9 mouse cellular contexts compared by ENCODE assay signal in genomic region chr1:156203961-156204655, GRCm38 (mm10). TPM values are rescaled to one million over a fixed set of nuclear protein-coding genes. Genes with fewer than 3 reads are reported as not detected.
DNase-seq lines count a peak whose midpoint lies in the region; ATAC-seq and TF ChIP-seq lines count a peak whose summit lies in the region.
"Had no signal": no experiment of that assay in that cellular context is flagged by ENCODE, and none has a peak within 500 bp of the region (broad histone marks: within the 10 kb centered on the region; RNA-seq: fewer than 3 reads in every experiment).

No protein-coding gene starts in this region.

- peaks cover 45% of the 10 kb centered on the region for H3K27me3 ChIP-seq in kidney, postnatal 0 days (ENCODE audit: insufficient read depth, low read length)
- H3K27me3 ChIP-seq in forebrain, embryonic 10.5 days (ENCODE audit: poor library complexity, severe bottlenecking): peaks cover 81% of the 10 kb centered on the region
- H3K27me3 ChIP-seq in limb, embryonic 11.5 days (ENCODE audit: control insufficient read depth, insufficient read depth, low read length): peaks cover 43% of the 10 kb centered on the region
- peaks cover 55% of the 10 kb centered on the region for H3K27me3 ChIP-seq in neural tube, embryonic 13.5 days

- no peak for DNase-seq in kidney, postnatal 0 days (ENCODE audit: low spot score)
- no peak for DNase-seq in kidney, adult 9 months
- DNase-seq in forebrain, embryonic 10.5 days (ENCODE audit: extremely low spot score, low spot score): no peak
- peak; percentile 34 for DNase-seq in limb, embryonic 11.5 days (ENCODE audit: low spot score)
- DNase-seq in right cerebral cortex, adult 18-20 months: no peak
- DNase-seq in gastrocnemius, postnatal 10 days: no peak
- DNase-seq in kidney, postnatal 36 days: no peak

- H3K9me3 ChIP-seq in kidney, postnatal 0 days (replicated peaks; ENCODE audit: low read length): no peaks in the 10 kb centered on the region
- no peaks in the 10 kb centered on the region for H3K9me3 ChIP-seq in forebrain, embryonic 10.5 days
- no peaks in the 10 kb centered on the region for H3K9me3 ChIP-seq in limb, embryonic 11.5 days (ENCODE audit: control insufficient read depth, low read length)
- no peaks in the 10 kb centered on the region for H3K9me3 ChIP-seq in neural tube, embryonic 13.5 days

- no peaks in the 10 kb centered on the region for H3K36me3 ChIP-seq in kidney, postnatal 0 days (ENCODE audit: insufficient read depth, low read length)
- H3K36me3 ChIP-seq in forebrain, embryonic 10.5 days (replicated peaks): no peaks in the 10 kb centered on the region
- no peaks in the 10 kb centered on the region for H3K36me3 ChIP-seq in limb, embryonic 11.5 days (ENCODE audit: control insufficient read depth, insufficient read depth, low read length)
- H3K36me3 ChIP-seq in neural tube, embryonic 13.5 days: no peaks in the 10 kb centered on the region

- peak overlapping the region; percentile 35 for H3K4me3 ChIP-seq in kidney, postnatal 0 days (replicated peaks; ENCODE audit: low read depth, low read length)
- H3K4me3 ChIP-seq in forebrain, embryonic 10.5 days: peak overlapping the region; percentile 59
- peak overlapping the region; percentile 41 for H3K4me3 ChIP-seq in limb, embryonic 11.5 days (ENCODE audit: low read depth, low read length)
- peak overlapping the region; percentile 42 for H3K4me3 ChIP-seq in neural tube, embryonic 13.5 days

- 7% methylated on average over 18 of the region's 18 CpGs for WGBS in kidney, postnatal 0 days
- WGBS in forebrain, embryonic 10.5 days: 2% methylated on average over 18 of the region's 18 CpGs
- 4% methylated on average over 18 of the region's 18 CpGs for whole genome bisulfite sequencing in limb, embryonic 11.5 days
- 5% methylated on average over 18 of the region's 18 CpGs for WGBS in neural tube, embryonic 13.5 days

- peaks cover 6% of the 10 kb centered on the region; the same call in 1 of the 2 replicates for H3K4me1 ChIP-seq in kidney, postnatal 0 days (replicated peaks; ENCODE audit: insufficient read depth, low read length)
- H3K4me1 ChIP-seq in forebrain, embryonic 10.5 days: peaks cover 29% of the 10 kb centered on the region
- peaks cover 5% of the 10 kb centered on the region; the same call in 1 of the 2 replicates for H3K4me1 ChIP-seq in limb, embryonic 11.5 days (ENCODE audit: control insufficient read depth, insufficient read depth, low read length)
- H3K4me1 ChIP-seq in neural tube, embryonic 13.5 days (replicated peaks): peaks cover 31% of the 10 kb centered on the region

- no peak for ATAC-seq in kidney, postnatal 0 days (replicated peaks; ENCODE audit: low FRiP score, low read depth)
- ATAC-seq in limb, embryonic 11.5 days (ENCODE audit: insufficient number of reproducible peaks, low FRiP score, low TSS enrichment, low read depth): peak; percentile 12; the same call in 1 of the 2 replicates
- ATAC-seq in neural tube, embryonic 13.5 days (ENCODE audit: low read depth): peak; percentile 68

- H3K4me2 ChIP-seq in kidney, postnatal 0 days (ENCODE audit: low read length): peak overlapping the region; percentile 57
- peak overlapping the region; percentile 92 for H3K4me2 ChIP-seq in limb, embryonic 11.5 days (ENCODE audit: low read depth, severe bottlenecking)
- peak overlapping the region; percentile 70 for H3K4me2 ChIP-seq in neural tube, embryonic 13.5 days

- H3K27ac ChIP-seq in kidney, postnatal 0 days: no peak overlapping the region
- peak overlapping the region; percentile 80 for H3K27ac ChIP-seq in forebrain, embryonic 10.5 days
- H3K27ac ChIP-seq in limb, embryonic 11.5 days (replicated peaks; ENCODE audit: low read depth, low read length): no peak overlapping the region
- H3K27ac ChIP-seq in neural tube, embryonic 13.5 days (replicated peaks): peak overlapping the region; percentile 34

- H3K9ac ChIP-seq in kidney, postnatal 0 days (ENCODE audit: low read depth, low read length): no peak overlapping the region
- peak overlapping the region; percentile 43 for H3K9ac ChIP-seq in limb, embryonic 11.5 days (ENCODE audit: low read length)
- peak overlapping the region; percentile 72 for H3K9ac ChIP-seq in neural tube, embryonic 13.5 days

- no peak for TF ChIP-seq CTCF in kidney, postnatal 0 days (IDR thresholded peaks at IDR 0.05; ENCODE audit: low read depth)

RNA-seq across cellular contexts. Expression of gene Fam163a, which starts 0.7 kb away (rescaled TPM):
- 0.63 and 0.94 TPM in 2 replicates for polyA plus RNA-seq in kidney, postnatal 0 days (2015; fragmentation: Nextera tagmentation; extraction: Ambion mirVana)
- polyA plus RNA-seq in forebrain, embryonic 10.5 days (2016; fragmentation: Nextera tagmentation; extraction: Ambion mirVana): 2.6 and 3.0 TPM in 2 replicates
- 0.35 and 0.39 TPM in 2 replicates for polyA plus RNA-seq in limb, embryonic 11.5 days (2014; fragmentation: Nextera tagmentation; extraction: Ambion mirVana)
- polyA plus RNA-seq in neural tube, embryonic 13.5 days (2015; fragmentation: Nextera tagmentation; extraction: Ambion mirVana): 6.2 and 7.2 TPM in 2 replicates
- under 1 TPM; 0.05 to 0.07 TPM for total RNA-seq in gastrocnemius, postnatal 10 days (2021)
- polyA plus RNA-seq: gonadal fat pad, adult 2 months had no signal

Comparison
In these comparisons a context has a peak if more than half of its experiments do, and no peak if none do; other contexts are left out.
1. H3K27ac ChIP-seq: peak in forebrain, embryonic 10.5 days (single experiment) and neural tube, embryonic 13.5 days (single experiment); none in kidney, postnatal 0 days (single experiment) and limb, embryonic 11.5 days (single experiment).
2. Peak in every context shown above with its lines, with median percentiles within 50 percentile points of each other: H3K4me2 ChIP-seq and H3K4me3 ChIP-seq.